Mouse (Mus musculus): ENCODE data around the gene Tmem204. TPM values are rescaled to one million over a fixed set of nuclear protein-coding genes. Genes with fewer than 3 reads are reported as not detected.

Gene Tmem204
- total RNA-seq, 2 experiments from 2014 or later = 10.8 to 18.8 TPM

GRCm38 (mm10) chr17:25086724-25087123 lies 3.3 kb upstream of the Tmem204 start:
- DNase-seq (ENCODE audit: low spot score) = no peak

- DNase-seq (ENCODE audit: low spot score) = peak; percentile 82
These were observed 1.5 kb upstream of the Tmem204 start for GRCm38 (mm10) chr17:25084835-25085385.

- no peak for DNase-seq (ENCODE audit: low spot score)
These were observed 504 bp downstream of the Tmem204 start for GRCm38 (mm10) chr17:25082887-25083286.

GRCm38 (mm10) chr17:25082081-25082847 lies 1.1 kb downstream of the Tmem204 start:
- DNase-seq (ENCODE audit: low spot score) = no peak

GRCm38 (mm10) chr17:25080960-25081381 lies 2.4 kb downstream of the Tmem204 start:
- DNase-seq (ENCODE audit: low spot score) = peak; percentile 64

- DNase-seq (ENCODE audit: low spot score) = no peak
These were observed 3.2 kb downstream of the Tmem204 start for GRCm38 (mm10) chr17:25080210-25080609.

- DNase-seq (ENCODE audit: low spot score) = peak; percentile 60
These were observed 5.5 kb downstream of the Tmem204 start for GRCm38 (mm10) chr17:25077771-25078372.

- DNase-seq (ENCODE audit: low spot score) = no peak
These were observed 6.5 kb downstream of the Tmem204 start for GRCm38 (mm10) chr17:25076906-25077305.

GRCm38 (mm10) chr17:25068690-25069089 lies 14.7 kb downstream of the Tmem204 start:
- DNase-seq (ENCODE audit: low spot score) = no peak

GRCm38 (mm10) chr17:25067442-25067851 lies 15.9 kb downstream of the Tmem204 start:
- no peak for DNase-seq (ENCODE audit: low spot score)

- DNase-seq (ENCODE audit: low spot score) = peak; percentile 46
These were observed 16.8 kb downstream of the Tmem204 start for GRCm38 (mm10) chr17:25066595-25066994.

GRCm38 (mm10) chr17:25065189-25065588 lies 18.2 kb downstream of the Tmem204 start:
- DNase-seq (ENCODE audit: low spot score) = no peak

- peak; percentile 74 for DNase-seq (ENCODE audit: low spot score)
These were observed 19.0 kb downstream of the Tmem204 start for GRCm38 (mm10) chr17:25064351-25064750.

GRCm38 (mm10) chr17:25063872-25064271 lies 19.5 kb downstream of the Tmem204 start:
- DNase-seq (ENCODE audit: low spot score) = no peak

- no peak for DNase-seq (ENCODE audit: low spot score)
These were observed 20.1 kb downstream of the Tmem204 start for GRCm38 (mm10) chr17:25063261-25063660.

- no peak for DNase-seq (ENCODE audit: low spot score)
These were observed 26.4 kb downstream of the Tmem204 start for GRCm38 (mm10) chr17:25057041-25057440.

GRCm38 (mm10) chr17:25053274-25053673 lies 30.1 kb downstream of the Tmem204 start:
- DNase-seq (ENCODE audit: low spot score) = no peak

GRCm38 (mm10) chr17:25047143-25047542 lies 36.2 kb downstream of the Tmem204 start:
- DNase-seq (ENCODE audit: low spot score) = peak; percentile 42

GRCm38 (mm10) chr17:25045281-25045680 lies 38.1 kb downstream of the Tmem204 start:
- no peak for DNase-seq (ENCODE audit: low spot score)

- no peak for DNase-seq (ENCODE audit: low spot score)
These were observed 38.5 kb downstream of the Tmem204 start for GRCm38 (mm10) chr17:25044879-25045278.

- peak; percentile 11 for DNase-seq (ENCODE audit: low spot score)
These were observed 47.2 kb downstream of the Tmem204 start for GRCm38 (mm10) chr17:25036183-25036582.

- DNase-seq (ENCODE audit: low spot score) = peak; percentile 19
These were observed 66.9 kb downstream of the Tmem204 start for GRCm38 (mm10) chr17:25016292-25017132.

Measured in gastrocnemius, adult 18-20 months (tissue).